Mouse (Mus musculus) testis, adult 2 months (tissue): ENCODE data around the gene Hip1r. TPM values are rescaled to one million over a fixed set of nuclear protein-coding genes. Genes with fewer than 3 reads are reported as not detected.

ENCODE experiments used
- H3K27ac ChIP-seq: fragments of 200-500 bp; 2 replicates; pipeline ENCODE4 v1.5.1; 2012; ENCODE audit warnings: low read depth, low read length; ENCODE audit not compliant: control insufficient read depth, insufficient read depth
- H3K27me3 ChIP-seq: fragments of 200-500 bp; 2 replicates; pipeline ENCODE4 v1.6.1; 2012; ENCODE audit warnings: mild to moderate bottlenecking, low read length, moderate library complexity; ENCODE audit not compliant: control insufficient read depth, insufficient read depth
- H3K36me3 ChIP-seq: fragments of 200-500 bp; 2 replicates; pipeline ENCODE4 v1.6.1; 2012; ENCODE audit warnings: mild to moderate bottlenecking, low read length; ENCODE audit not compliant: control insufficient read depth, insufficient read depth
- H3K4me1 ChIP-seq: fragments of 200-500 bp; 2 replicates; pipeline ENCODE4 v1.6.1; 2012; ENCODE audit warnings: low read length; ENCODE audit not compliant: control insufficient read depth, insufficient read depth
- H3K4me3 ChIP-seq: fragments of 200-500 bp; 2 replicates; pipeline ENCODE4 v1.5.1; 2012; ENCODE audit warnings: low read depth, mild to moderate bottlenecking, low read length, moderate library complexity, mixed read lengths; ENCODE audit not compliant: control insufficient read depth
- CTCF ChIP-seq: fragments of 200-500 bp; IDR thresholded peaks from 2 replicates; pipeline ENCODE4 v1.5.1; 2012; ENCODE audit warnings: low read depth, mild to moderate bottlenecking, inconsistent platforms, low read length, moderate library complexity; ENCODE audit not compliant: control insufficient read depth, insufficient read depth, insufficient replicate concordance
- POLR2A ChIP-seq: fragments of 200-500 bp; IDR thresholded peaks from 2 replicates; pipeline ENCODE4 v1.6.1; 2012; ENCODE audit warnings: low read depth, mild to moderate bottlenecking, inconsistent platforms, low read length, moderate library complexity; ENCODE audit not compliant: control insufficient read depth
- polyA plus RNA-seq: library from polyadenylated mRNA; depleted of rRNA; stranded (reverse); fragments of >200 nt; gene quantifications from 2 replicates; pipeline ENCODE4 v1.2.3, GENCODE M21; 2012

The Hip1r gene
- polyA plus RNA-seq, 1 experiment, result 8.7 TPM

GRCm38 (mm10) chr5:123960129-123960528 is 13.3 kb upstream of the Hip1r start:
- TF ChIP-seq CTCF, result no peak
- no peak for TF ChIP-seq POLR2A
- Histone ChIP-seq H3K4me1 (no peaks in the 10 kb centered on the region), H3K36me3 (no peaks in the 10 kb centered on the region), H3K27me3 (no peaks in the 10 kb centered on the region), H3K4me3 (no peak overlapping the region), H3K27ac (no peak overlapping the region)

- TF ChIP-seq CTCF, result no peak
- TF ChIP-seq POLR2A, result no peak
- Histone ChIP-seq H3K36me3 (no peaks in the 10 kb centered on the region), H3K27me3 (no peaks in the 10 kb centered on the region), H3K4me1 (no peaks in the 10 kb centered on the region), H3K27ac (no peak overlapping the region), H3K4me3 (no peak overlapping the region)
These were observed 12.4 kb upstream of the Hip1r start for GRCm38 (mm10) chr5:123961046-123961445.

GRCm38 (mm10) chr5:123964208-123964607 is 9.2 kb upstream of the Hip1r start:
- TF ChIP-seq CTCF (no peak), POLR2A (no peak)
- H3K4me1 ChIP-seq, result no peaks in the 10 kb centered on the region

GRCm38 (mm10) chr5:123966759-123967158 is 6.7 kb upstream of the Hip1r start:
- H3K4me1 ChIP-seq, result no peaks in the 10 kb centered on the region
- no peak overlapping the region for H3K4me3 ChIP-seq
- no peak overlapping the region for H3K27ac ChIP-seq
- 0 out of 2 replicates have a peak, but pooled peaks cover 1% of the 10 kb centered on the region for H3K36me3 ChIP-seq
- TF ChIP-seq CTCF, result no peak
- TF ChIP-seq POLR2A, result no peak
- no peaks in the 10 kb centered on the region for H3K27me3 ChIP-seq

More at GRCm38 (mm10) chr5:123964208-123964607, 9.2 kb upstream of the Hip1r start:
- 0 out of 2 replicates have a peak, but pooled peaks cover under 1% of the 10 kb centered on the region for H3K36me3 ChIP-seq
- no peaks in the 10 kb centered on the region for H3K27me3 ChIP-seq
- no peak overlapping the region for H3K4me3 ChIP-seq
- no peak overlapping the region for H3K27ac ChIP-seq

- TF ChIP-seq CTCF (no peak), POLR2A (no peak)
These were observed 5.0 kb upstream of the Hip1r start for GRCm38 (mm10) chr5:123968468-123968867.

GRCm38 (mm10) chr5:123969216-123969615 is 4.2 kb upstream of the Hip1r start:
- Histone ChIP-seq H3K27me3 (no peaks in the 10 kb centered on the region), H3K4me1 (peaks cover 7% of the 10 kb centered on the region), H3K27ac (no peak overlapping the region), H3K4me3 (no peak overlapping the region), H3K36me3 (0 out of 2 replicates have a peak, but pooled peaks cover 1% of the 10 kb centered on the region)
- no peak for TF ChIP-seq CTCF
- no peak for TF ChIP-seq POLR2A

More at GRCm38 (mm10) chr5:123968468-123968867, 5.0 kb upstream of the Hip1r start:
- Histone ChIP-seq H3K4me1 (peaks cover 3% of the 10 kb centered on the region), H3K36me3 (0 out of 2 replicates have a peak, but pooled peaks cover 1% of the 10 kb centered on the region), H3K4me3 (no peak overlapping the region), H3K27ac (no peak overlapping the region), H3K27me3 (no peaks in the 10 kb centered on the region)

- no peaks in the 10 kb centered on the region for H3K27me3 ChIP-seq
- peaks cover 10% of the 10 kb centered on the region for H3K4me1 ChIP-seq
- TF ChIP-seq POLR2A (no peak), CTCF (no peak)
- no peak overlapping the region for H3K4me3 ChIP-seq
- 0 out of 2 replicates have a peak, but pooled peaks cover 1% of the 10 kb centered on the region for H3K36me3 ChIP-seq
- no peak overlapping the region for H3K27ac ChIP-seq
These were observed 2.9 kb upstream of the Hip1r start for GRCm38 (mm10) chr5:123970576-123970975.

GRCm38 (mm10) chr5:123972453-123972852 is 975 bp upstream of the Hip1r start:
- Histone ChIP-seq H3K36me3 (0 out of 2 replicates have a peak, but pooled peaks cover 1% of the 10 kb centered on the region), H3K27me3 (no peaks in the 10 kb centered on the region), H3K4me1 (peaks cover 10% of the 10 kb centered on the region), H3K27ac (no peak overlapping the region), H3K4me3 (no peak overlapping the region)
- TF ChIP-seq CTCF (no peak), POLR2A (no peak)
